Mouse (Mus musculus) heart, adult 2 months (tissue): ENCODE data around the gene Zfp704.

Source experiments
- CTCF ChIP-seq: fragments of 200-600 bp; IDR thresholded peaks from 2 replicates; pipeline ENCODE4 v1.8.1; 2022; ENCODE audit warnings: antibody characterized with exemption, mild to moderate bottlenecking, moderate library complexity
- EP300 ChIP-seq: fragments of 200-500 bp; IDR thresholded peaks from 2 replicates; pipeline ENCODE4 v1.6.1; 2011; ENCODE audit warnings: low read depth, low read length, control low read depth; ENCODE audit not compliant: insufficient read depth
- POLR2A ChIP-seq: fragments of 200-500 bp; IDR thresholded peaks from 2 replicates; pipeline ENCODE4 v1.6.1; 2011; ENCODE audit warnings: mild to moderate bottlenecking, low read depth, low read length, control low read depth; ENCODE audit not compliant: insufficient read depth

GRCm38 (mm10) chr3:9570782-9571181 lies 39.1 kb downstream of the Zfp704 start:
- TF ChIP-seq POLR2A (no peak), EP300 (no peak), CTCF (no peak)
